In the genomic region with DNA sequence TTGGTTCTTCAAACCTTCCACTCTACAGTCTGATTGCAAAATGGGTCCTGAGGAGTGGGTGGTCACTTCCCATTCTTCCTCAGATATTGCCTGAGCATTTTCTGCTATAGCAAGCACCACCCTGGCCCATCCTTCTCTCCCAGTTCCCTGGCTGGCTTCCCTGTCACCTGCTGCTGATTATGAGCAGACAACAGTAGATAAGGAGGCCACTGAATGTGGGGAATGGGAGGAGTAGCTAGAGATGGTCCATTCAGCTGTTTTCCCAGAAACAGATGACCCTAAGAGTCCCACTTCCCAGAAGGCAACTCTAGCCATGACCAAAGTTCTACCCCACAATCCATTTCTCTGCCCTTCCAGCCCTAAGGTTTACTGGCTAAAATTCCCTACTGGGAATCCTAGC, we compare ENCODE assay signal across 25 mouse cellular contexts.
DNase-seq lines count a peak whose midpoint lies in the region; ATAC-seq and TF ChIP-seq lines count a peak whose summit lies in the region.
"Had no signal": no experiment of that assay in that cellular context is flagged by ENCODE, and none has a peak within 500 bp of the region (broad histone marks: within the 10 kb centered on the region; RNA-seq: fewer than 3 reads in every experiment).

No protein-coding gene starts in this region.

- no peak overlapping the region for H3K9ac ChIP-seq in heart, embryonic 13.5 days
- H3K9ac ChIP-seq in lung, postnatal 0 days (replicated peaks; ENCODE audit: low read depth), result no peak overlapping the region
- no peak overlapping the region for H3K9ac ChIP-seq in stomach, postnatal 0 days (ENCODE audit: low read length)
- H3K9ac ChIP-seq: embryonic facial prominence, embryonic 15.5 days; heart, embryonic 15.5 days; hindbrain, embryonic 12.5 days had no signal

- H3K9me3 ChIP-seq in heart, embryonic 13.5 days, result no peaks in the 10 kb centered on the region
- H3K9me3 ChIP-seq in lung, postnatal 0 days (ENCODE audit: low read length), result no peaks in the 10 kb centered on the region
- H3K9me3 ChIP-seq in stomach, postnatal 0 days (ENCODE audit: control insufficient read depth, low read length), result no peaks in the 10 kb centered on the region
- H3K9me3 ChIP-seq: embryonic facial prominence, embryonic 15.5 days; forebrain, embryonic 10.5 days; heart, embryonic 15.5 days; hindbrain, embryonic 12.5 days had no signal

- no peaks in the 10 kb centered on the region for H3K36me3 ChIP-seq in heart, embryonic 13.5 days
- H3K36me3 ChIP-seq in lung, postnatal 0 days (ENCODE audit: insufficient read depth, low read length), result no peaks in the 10 kb centered on the region
- no peaks in the 10 kb centered on the region for H3K36me3 ChIP-seq in stomach, postnatal 0 days (ENCODE audit: control insufficient read depth, insufficient read depth, low read length)
- H3K36me3 ChIP-seq: embryonic facial prominence, embryonic 15.5 days; forebrain, embryonic 10.5 days; G1E; heart, embryonic 15.5 days; hindbrain, embryonic 12.5 days had no signal

- no peak for DNase-seq in gastrocnemius, adult 2 months
- DNase-seq in gastrocnemius, postnatal 36 days, result no peak
- no peak for DNase-seq in heart, postnatal 4 days
- DNase-seq in lung, postnatal 0 days (ENCODE audit: low spot score), result no peak
- no peak for DNase-seq in lung, postnatal 25 days (ENCODE audit: low spot score)
- no peak for DNase-seq in stomach, postnatal 0 days (ENCODE audit: low spot score)
- no peak for DNase-seq in cerebellum, adult 8-10 months
- DNase-seq: adrenal gland, postnatal 14 days; B cell, adult 2 months; cerebellum, adult 18-20 months; cerebellum, postnatal 10 days; gastrocnemius, postnatal 10 days had no signal

- no peaks in the 10 kb centered on the region for H3K27me3 ChIP-seq in heart, embryonic 13.5 days (replicated peaks)
- H3K27me3 ChIP-seq in lung, postnatal 0 days (replicated peaks; ENCODE audit: insufficient read depth, low read length), result no peaks in the 10 kb centered on the region
- H3K27me3 ChIP-seq in stomach, postnatal 0 days (ENCODE audit: control insufficient read depth, insufficient read depth, low read length), result no peaks in the 10 kb centered on the region
- H3K27me3 ChIP-seq: embryonic facial prominence, embryonic 15.5 days; heart, embryonic 15.5 days; hindbrain, embryonic 12.5 days; Patski had no signal

- no peak overlapping the region for H3K4me3 ChIP-seq in gastrocnemius, adult 2 months
- no peak overlapping the region for H3K4me3 ChIP-seq in heart, embryonic 13.5 days
- no peak overlapping the region for H3K4me3 ChIP-seq in lung, postnatal 0 days (ENCODE audit: low read depth, low read length)
- H3K4me3 ChIP-seq in stomach, postnatal 0 days (ENCODE audit: low read depth, low read length), result no peak overlapping the region
- H3K4me3 ChIP-seq: embryonic facial prominence, embryonic 15.5 days; erythroblast, embryonic 14.5 days; forebrain, embryonic 10.5 days; heart, embryonic 15.5 days; hindbrain, embryonic 12.5 days had no signal

- no peak for ATAC-seq in heart, embryonic 13.5 days (ENCODE audit: extremely low read depth, insufficient number of reproducible peaks, low FRiP score, low TSS enrichment)
- ATAC-seq in lung, postnatal 0 days, result peak; percentile 18; the same call in 1 of the 2 replicates
- no peak for ATAC-seq in stomach, postnatal 0 days (ENCODE audit: low FRiP score, low TSS enrichment)
- ATAC-seq: activated CD4-positive, CD25-positive, alpha-beta regulatory T cell, adult 4 months; CD4-positive, CD25-positive, alpha-beta regulatory T cell, adult 4 months; forebrain, embryonic 14.5 days; hindbrain, embryonic 16.5 days; inflammation-experienced regulatory T-cells, adult 6 months; Patski had no signal

- H3K27ac ChIP-seq in gastrocnemius, adult 2 months, result peak overlapping the region; percentile 65
- 0 out of 2 replicates have a peak overlapping the region, but pooled peaks have one; percentile 15 for H3K27ac ChIP-seq in heart, embryonic 13.5 days (replicated peaks)
- H3K27ac ChIP-seq in lung, postnatal 0 days (ENCODE audit: low read length), result peak overlapping the region; percentile 71
- H3K27ac ChIP-seq in stomach, postnatal 0 days (replicated peaks), result peak overlapping the region; percentile 40; the same call in 1 of the 2 replicates
- H3K27ac ChIP-seq: embryonic facial prominence, embryonic 15.5 days; forebrain, embryonic 10.5 days; heart, embryonic 15.5 days; hindbrain, embryonic 12.5 days had no signal

- intact Hi-C loops in gastrocnemius, adult 2 months (cut with DNase I), result no loop called here
- intact Hi-C loops in gastrocnemius, postnatal 36 days (cut with DNase I), result no loop called here

- no peak for TF ChIP-seq EP300 in lung, postnatal 0 days (IDR thresholded peaks at IDR 0.05)
- no peak for TF ChIP-seq EP300 in stomach, postnatal 0 days (optimal IDR thresholded peaks at IDR 0.05)

- peaks cover 13% of the 10 kb centered on the region for H3K4me1 ChIP-seq in heart, embryonic 13.5 days
- peaks cover 3% of the 10 kb centered on the region; the same call in 1 of the 2 replicates for H3K4me1 ChIP-seq in lung, postnatal 0 days (ENCODE audit: insufficient read depth, low read depth, low read length)
- no peaks in the 10 kb centered on the region for H3K4me1 ChIP-seq in stomach, postnatal 0 days (replicated peaks; ENCODE audit: control insufficient read depth, insufficient read depth)
- H3K4me1 ChIP-seq: embryonic facial prominence, embryonic 15.5 days; forebrain, embryonic 10.5 days; heart, embryonic 15.5 days; hindbrain, embryonic 12.5 days had no signal

- no peak for TF ChIP-seq CTCF in gastrocnemius, adult 2 months (IDR thresholded peaks at IDR 0.05)
- no peak for TF ChIP-seq CTCF in lung, postnatal 0 days (IDR thresholded peaks at IDR 0.05)
- no peak for TF ChIP-seq CTCF in stomach, postnatal 0 days (IDR thresholded peaks at IDR 0.05; ENCODE audit: low read depth)

- H3K4me2 ChIP-seq in heart, embryonic 13.5 days, result no peak overlapping the region
- no peak overlapping the region for H3K4me2 ChIP-seq in lung, postnatal 0 days (replicated peaks; ENCODE audit: low read depth, low read length)
- no peak overlapping the region for H3K4me2 ChIP-seq in stomach, postnatal 0 days (replicated peaks; ENCODE audit: low read depth)
- H3K4me2 ChIP-seq: embryonic facial prominence, embryonic 15.5 days; heart, embryonic 15.5 days; hindbrain, embryonic 12.5 days had no signal

Comparison
In these comparisons a context has a peak if more than half of its experiments do, and no peak if none do; other contexts are left out.
1. H3K27ac ChIP-seq: peak in every context shown above with its lines; median percentile 71 in lung, postnatal 0 days; 65 in gastrocnemius, adult 2 months; 40 in stomach, postnatal 0 days; 15 in heart, embryonic 13.5 days.